Mouse (Mus musculus): ENCODE measurements around the gene Stxbp1. TPM values are rescaled to one million over a fixed set of nuclear protein-coding genes. Genes with fewer than 3 reads are reported as not detected.

Gene Stxbp1
- polyA plus RNA-seq, 1 experiment from 2014 or later = 22.3 TPM

GRCm38 (mm10) chr2:32779131-32779530 is 67.9 kb downstream of the Stxbp1 start:
- peaks cover 14% of the 10 kb centered on the region for H3K4me1 ChIP-seq
- no peak overlapping the region for H3K4me3 ChIP-seq
- no peak for ATAC-seq (ENCODE audit: borderline replicate concordance, extremely low read depth, low FRiP score, low TSS enrichment)
- H3K4me2 ChIP-seq = no peak overlapping the region
- no peak overlapping the region for H3K9ac ChIP-seq
- H3K36me3 ChIP-seq = no peaks in the 10 kb centered on the region
- H3K9me3 ChIP-seq = no peaks in the 10 kb centered on the region
- H3K27ac ChIP-seq = no peak overlapping the region
- no peaks in the 10 kb centered on the region for H3K27me3 ChIP-seq
- 6% methylated on average over 8 of the region's 8 CpGs for WGBS

GRCm38 (mm10) chr2:32778081-32778480 is 69.0 kb downstream of the Stxbp1 start:
- Histone ChIP-seq H3K27ac (no peak overlapping the region), H3K4me3 (no peak overlapping the region), H3K27me3 (no peaks in the 10 kb centered on the region), H3K9ac (no peak overlapping the region), H3K36me3 (no peaks in the 10 kb centered on the region), H3K4me2 (no peak overlapping the region), H3K9me3 (no peaks in the 10 kb centered on the region), H3K4me1 (peaks cover 14% of the 10 kb centered on the region)
- ATAC-seq (ENCODE audit: borderline replicate concordance, extremely low read depth, low FRiP score, low TSS enrichment) = no peak
- 93% methylated on average over 6 of the region's 6 CpGs for WGBS

- no peaks in the 10 kb centered on the region for H3K9me3 ChIP-seq
- ATAC-seq (ENCODE audit: borderline replicate concordance, extremely low read depth, low FRiP score, low TSS enrichment) = no peak
- H3K4me2 ChIP-seq = peak overlapping the region; percentile 76
- WGBS = 21% methylated on average over 22 of the region's 22 CpGs
- H3K9ac ChIP-seq = peak overlapping the region; percentile 27
- H3K36me3 ChIP-seq = no peaks in the 10 kb centered on the region
- H3K27me3 ChIP-seq = no peaks in the 10 kb centered on the region
- H3K4me3 ChIP-seq = peak overlapping the region; percentile 56
- peaks cover 14% of the 10 kb centered on the region for H3K4me1 ChIP-seq
- H3K27ac ChIP-seq = no peak overlapping the region
Observed at GRCm38 (mm10) chr2:32776192-32776591, 70.9 kb downstream of the Stxbp1 start.

GRCm38 (mm10) chr2:32775359-32776074 is 71.5 kb downstream of the Stxbp1 start, which contains the start of the genes Ttc16 and Ptrh1:
TSS of gene Ttc16 (minus strand) at chr2:32775633.
TSS of gene Ptrh1 (plus strand) at chr2:32775786.
- Histone ChIP-seq H3K4me2 (peak within 1 kb of the TSS; percentile 76), H3K27me3 (no peaks in the 10 kb centered on the region), H3K36me3 (no peaks in the 10 kb centered on the region), H3K4me3 (peak within 1 kb of the TSS; percentile 56), H3K9me3 (no peaks in the 10 kb centered on the region), H3K9ac (peak within 1 kb of the TSS; percentile 27), H3K27ac (0 out of 2 replicates have a peak within 1 kb of the TSS, but pooled peaks have one; percentile 39), H3K4me1 (peaks cover 14% of the 10 kb centered on the region)
- ATAC-seq (ENCODE audit: borderline replicate concordance, extremely low read depth, low FRiP score, low TSS enrichment) = peak; percentile 95
- under 1% methylated on average over 46 of the region's 46 CpGs for WGBS

GRCm38 (mm10) chr2:32772626-32773279 is 74.3 kb downstream of the Stxbp1 start:
- 66% methylated on average over 8 of the region's 8 CpGs for WGBS
- peaks cover 15% of the 10 kb centered on the region for H3K4me1 ChIP-seq

GRCm38 (mm10) chr2:32771886-32772285 is 75.2 kb downstream of the Stxbp1 start:
- no peaks in the 10 kb centered on the region for H3K27me3 ChIP-seq
- ATAC-seq (ENCODE audit: borderline replicate concordance, extremely low read depth, low FRiP score, low TSS enrichment) = no peak
- H3K27ac ChIP-seq = no peak overlapping the region
- WGBS = 26% methylated on average over 12 of the region's 12 CpGs
- H3K9me3 ChIP-seq = no peaks in the 10 kb centered on the region
- no peak overlapping the region for H3K9ac ChIP-seq
- no peak overlapping the region for H3K4me3 ChIP-seq
- no peak overlapping the region for H3K4me2 ChIP-seq
- H3K4me1 ChIP-seq = peaks cover 15% of the 10 kb centered on the region
- H3K36me3 ChIP-seq = no peaks in the 10 kb centered on the region

More at GRCm38 (mm10) chr2:32772626-32773279, 74.3 kb downstream of the Stxbp1 start:
- Histone ChIP-seq H3K27me3 (no peaks in the 10 kb centered on the region), H3K36me3 (no peaks in the 10 kb centered on the region), H3K9ac (no peak overlapping the region), H3K4me3 (no peak overlapping the region), H3K9me3 (no peaks in the 10 kb centered on the region), H3K4me2 (no peak overlapping the region), H3K27ac (no peak overlapping the region)
- no peak for ATAC-seq (ENCODE audit: borderline replicate concordance, extremely low read depth, low FRiP score, low TSS enrichment)

GRCm38 (mm10) chr2:32769327-32770085 is 77.5 kb downstream of the Stxbp1 start:
- H3K36me3 ChIP-seq = no peaks in the 10 kb centered on the region
- 73% methylated on average over 5 of the region's 5 CpGs for WGBS

GRCm38 (mm10) chr2:32768661-32769285 is 78.3 kb downstream of the Stxbp1 start:
- Histone ChIP-seq H3K27me3 (no peaks in the 10 kb centered on the region), H3K36me3 (no peaks in the 10 kb centered on the region), H3K27ac (no peak overlapping the region), H3K9me3 (no peaks in the 10 kb centered on the region), H3K4me2 (no peak overlapping the region), H3K4me1 (peaks cover 4% of the 10 kb centered on the region; the same call in 1 of the 2 replicates), H3K4me3 (no peak overlapping the region), H3K9ac (no peak overlapping the region)
- ATAC-seq (ENCODE audit: borderline replicate concordance, extremely low read depth, low FRiP score, low TSS enrichment) = peak; percentile 9; the same call in 1 of the 2 replicates
- WGBS = 46% methylated on average over 19 of the region's 19 CpGs

More at GRCm38 (mm10) chr2:32769327-32770085, 77.5 kb downstream of the Stxbp1 start:
- H3K9ac ChIP-seq = no peak overlapping the region
- H3K9me3 ChIP-seq = no peaks in the 10 kb centered on the region
- ATAC-seq (ENCODE audit: borderline replicate concordance, extremely low read depth, low FRiP score, low TSS enrichment) = no peak
- H3K27me3 ChIP-seq = no peaks in the 10 kb centered on the region
- H3K4me3 ChIP-seq = no peak overlapping the region
- peaks cover 4% of the 10 kb centered on the region; the same call in 1 of the 2 replicates for H3K4me1 ChIP-seq
- H3K27ac ChIP-seq = no peak overlapping the region
- no peak overlapping the region for H3K4me2 ChIP-seq

- H3K4me3 ChIP-seq = no peak overlapping the region
- WGBS = 66% methylated on average over 12 of the region's 12 CpGs
- H3K4me1 ChIP-seq = peaks cover 4% of the 10 kb centered on the region; the same call in 1 of the 2 replicates
- no peak for ATAC-seq (ENCODE audit: borderline replicate concordance, extremely low read depth, low FRiP score, low TSS enrichment)
- no peaks in the 10 kb centered on the region for H3K9me3 ChIP-seq
- no peaks in the 10 kb centered on the region for H3K27me3 ChIP-seq
- no peak overlapping the region for H3K9ac ChIP-seq
- no peaks in the 10 kb centered on the region for H3K36me3 ChIP-seq
- H3K27ac ChIP-seq = no peak overlapping the region
- no peak overlapping the region for H3K4me2 ChIP-seq
Observed at GRCm38 (mm10) chr2:32767241-32767640, 79.8 kb downstream of the Stxbp1 start.

GRCm38 (mm10) chr2:32763353-32763752 is 83.7 kb downstream of the Stxbp1 start:
- Histone ChIP-seq H3K4me3 (no peak overlapping the region), H3K9ac (no peak overlapping the region), H3K27me3 (no peaks in the 10 kb centered on the region), H3K9me3 (no peaks in the 10 kb centered on the region), H3K4me1 (peaks cover 4% of the 10 kb centered on the region; the same call in 1 of the 2 replicates), H3K36me3 (peaks cover 8% of the 10 kb centered on the region), H3K27ac (no peak overlapping the region), H3K4me2 (no peak overlapping the region)
- WGBS = 66% methylated on average over 3 of the region's 3 CpGs
- no peak for ATAC-seq (ENCODE audit: borderline replicate concordance, extremely low read depth, low FRiP score, low TSS enrichment)

- WGBS = 72% methylated on average over 4 of the region's 4 CpGs
- Histone ChIP-seq H3K9me3 (no peaks in the 10 kb centered on the region), H3K27ac (no peak overlapping the region), H3K9ac (no peak overlapping the region), H3K27me3 (no peaks in the 10 kb centered on the region), H3K4me1 (peaks cover 10% of the 10 kb centered on the region), H3K4me2 (no peak overlapping the region), H3K36me3 (peaks cover 8% of the 10 kb centered on the region), H3K4me3 (no peak overlapping the region)
- no peak for ATAC-seq (ENCODE audit: borderline replicate concordance, extremely low read depth, low FRiP score, low TSS enrichment)
Observed at GRCm38 (mm10) chr2:32761859-32762258, 85.2 kb downstream of the Stxbp1 start.

Data from lung, embryonic 15.5 days (tissue).